Mouse (Mus musculus) embryonic fibroblast, embryonic 13.5 days (primary cell): Measurements from ENCODE around the gene Itpr2.

Source experiments
- CTCF ChIP-seq: IDR thresholded peaks from 2 replicates; pipeline ENCODE4 v1.5.1; 2011; ENCODE audit warnings: mild to moderate bottlenecking, control low read depth, low read length, moderate library complexity, borderline replicate concordance; ENCODE audit not compliant: insufficient read depth
- POLR2A ChIP-seq: IDR thresholded peaks from 2 replicates; pipeline ENCODE4 v1.6.1; 2011; ENCODE audit warnings: low read depth, mild to moderate bottlenecking, control low read depth, low read length, moderate library complexity

DNA sequence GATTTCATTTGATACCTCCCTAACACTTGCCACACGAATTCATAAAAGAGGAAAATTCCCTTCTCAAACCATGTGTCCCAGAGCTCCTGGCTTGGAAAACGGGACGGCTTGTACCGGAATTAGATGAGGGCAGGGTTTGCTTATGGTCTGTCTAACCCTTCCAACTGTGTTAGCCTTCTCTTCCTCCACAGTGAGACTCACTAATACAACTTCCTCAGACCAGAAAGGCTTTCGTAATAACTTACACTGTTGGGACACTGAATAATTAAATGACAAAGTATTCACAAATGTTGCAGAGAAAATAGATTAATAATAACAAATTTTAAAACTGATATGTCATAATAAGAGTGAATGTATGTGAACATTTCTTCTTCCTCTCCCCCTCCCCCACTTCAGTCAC is 187.7 kb downstream of the Itpr2 start:
- TF ChIP-seq CTCF (no peak), POLR2A (no peak)
